Mouse (Mus musculus) lung, postnatal 0 days (tissue): ENCODE data around the gene Slc7a5.

Experiments
- CTCF ChIP-seq: IDR thresholded peaks from 2 replicates; pipeline ENCODE4 v1.5.1; 2016; ENCODE audit warnings: antibody characterized with exemption, mild to moderate bottlenecking
- EP300 ChIP-seq: IDR thresholded peaks from 2 replicates; pipeline ENCODE4 v1.6.1; 2016; ENCODE audit warnings: antibody characterized with exemption, mild to moderate bottlenecking, control low read depth

DNA sequence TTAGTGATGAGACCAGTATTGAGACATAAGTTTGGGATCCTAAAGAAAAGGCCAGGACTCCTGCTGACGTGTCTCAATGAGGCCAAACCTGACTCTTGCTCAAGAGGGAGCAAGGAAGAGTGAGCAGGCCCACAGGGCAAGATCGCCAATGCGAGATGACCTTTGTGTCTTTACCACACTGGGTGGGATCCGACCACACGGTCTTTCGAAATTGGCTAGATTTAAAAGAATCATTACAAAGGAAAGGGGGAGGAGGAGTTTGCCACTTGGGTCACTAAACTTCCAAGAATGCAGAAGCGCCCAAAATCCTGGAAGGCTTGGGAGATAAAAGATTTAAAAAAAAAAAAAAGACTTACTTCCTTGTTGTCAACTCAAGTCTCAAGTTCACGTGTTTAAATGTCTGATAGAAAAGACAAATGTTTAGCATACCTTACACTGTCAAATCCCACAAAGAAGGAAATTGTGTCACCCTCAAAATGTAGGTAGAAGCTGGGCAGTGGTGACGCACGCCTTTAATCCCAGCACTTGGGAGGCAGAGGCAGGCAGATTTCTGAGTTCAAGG lies 60.2 kb downstream of the Slc7a5 start:
- no peak for TF ChIP-seq CTCF
- no peak for TF ChIP-seq EP300
